Mouse (Mus musculus) cortical plate, adult 2 months (tissue): ENCODE measurements around the gene Tbc1d16.

Source experiments
- CTCF ChIP-seq: fragments of 200-500 bp; IDR thresholded peaks from 2 replicates; pipeline ENCODE4 v1.5.1; 2011; ENCODE audit warnings: mild to moderate bottlenecking, control low read depth, low read length; ENCODE audit not compliant: insufficient read depth; ENCODE audit errors: extremely low read depth
- POLR2A ChIP-seq: fragments of 200-500 bp; IDR thresholded peaks from 2 replicates; pipeline ENCODE4 v1.6.1; 2011; ENCODE audit warnings: mild to moderate bottlenecking, low read length, control low read depth; ENCODE audit not compliant: insufficient read depth; ENCODE audit errors: extremely low read depth

- TF ChIP-seq POLR2A (no peak), CTCF (no peak)
Observed at GRCm38 (mm10) chr11:119197618-119198563, 30.4 kb downstream of the Tbc1d16 start.
